Mouse (Mus musculus) spleen, adult 2 months (tissue): Measurements from ENCODE around the gene Ptpre. TPM values are rescaled to one million over a fixed set of nuclear protein-coding genes. Genes with fewer than 3 reads are reported as not detected.

Experiments used
- DNase-seq, 2 experiments: peaks; one replicate each; pipeline versions ENCODE4 v3.0.0 to v3.0.0-alpha.2; 2012 to 2021; ENCODE audit warnings: low spot score in 2 of 2, low read depth in 1 of 2
- H3K27ac ChIP-seq: fragments of 200-500 bp; 2 replicates; pipeline ENCODE4 v1.5.1; 2012; ENCODE audit warnings: low read length, inconsistent platforms; ENCODE audit not compliant: insufficient read depth
- H3K27me3 ChIP-seq: fragments of 200-500 bp; 2 replicates; pipeline ENCODE4 v1.6.1; 2012; ENCODE audit warnings: mild to moderate bottlenecking, moderate library complexity, low read length, inconsistent platforms; ENCODE audit not compliant: control insufficient read depth, insufficient read depth
- H3K36me3 ChIP-seq: fragments of 200-500 bp; 2 replicates; pipeline ENCODE4 v1.6.1; 2012; ENCODE audit warnings: mild to moderate bottlenecking, low read length, inconsistent platforms; ENCODE audit not compliant: control insufficient read depth, insufficient read depth
- H3K4me1 ChIP-seq: fragments of 200-500 bp; 2 replicates; pipeline ENCODE4 v1.6.1; 2011; ENCODE audit warnings: inconsistent platforms; ENCODE audit not compliant: control insufficient read depth, insufficient read depth, insufficient read length
- H3K4me3 ChIP-seq: fragments of 200-500 bp; 2 replicates; pipeline ENCODE4 v1.5.1; 2011; ENCODE audit warnings: mild to moderate bottlenecking, inconsistent platforms; ENCODE audit not compliant: insufficient read depth, insufficient read length; ENCODE audit errors: extremely low read depth
- CTCF ChIP-seq: fragments of 200-500 bp; IDR thresholded peaks from 2 replicates; pipeline ENCODE4 v1.5.1; 2011; ENCODE audit warnings: mild to moderate bottlenecking, inconsistent platforms; ENCODE audit not compliant: insufficient read depth, insufficient read length, insufficient replicate concordance; ENCODE audit errors: extremely low read depth
- POLR2A ChIP-seq: fragments of 200-500 bp; IDR thresholded peaks from 2 replicates; pipeline ENCODE4 v1.6.1; 2011; ENCODE audit warnings: low read depth, low read length, inconsistent platforms
- WGBS: fragments of 180-500 bp; shearing (Covaris S2); methylation state at CpG from one replicate; pipeline ENCODE4 v1.1.7; 2018; 5-methylcytosine and 5-hydroxymethylcytosine counted together
- polyA plus RNA-seq: library from polyadenylated mRNA; depleted of rRNA; stranded (reverse); fragments of >200 nt; gene quantifications from 2 replicates; pipeline ENCODE4 v1.2.3, GENCODE M21; 2012

Ptpre gene
- polyA plus RNA-seq, 1 experiment: 9.5 TPM

GRCm38 (mm10) chr7:135597604-135598289 lies 60.5 kb downstream of the Ptpre start:
- no peak overlapping the region for H3K4me3 ChIP-seq
- peak overlapping the region; percentile 29; the same call in 1 of the 2 replicates for H3K27ac ChIP-seq
- no peaks in the 10 kb centered on the region for H3K36me3 ChIP-seq
- TF ChIP-seq POLR2A (no peak), CTCF (no peak)
- peaks cover 6% of the 10 kb centered on the region for H3K4me1 ChIP-seq
- WGBS: 20% methylated on average over 12 of the region's 12 CpGs
- DNase-seq: no peak
- no peaks in the 10 kb centered on the region for H3K27me3 ChIP-seq

DNA sequence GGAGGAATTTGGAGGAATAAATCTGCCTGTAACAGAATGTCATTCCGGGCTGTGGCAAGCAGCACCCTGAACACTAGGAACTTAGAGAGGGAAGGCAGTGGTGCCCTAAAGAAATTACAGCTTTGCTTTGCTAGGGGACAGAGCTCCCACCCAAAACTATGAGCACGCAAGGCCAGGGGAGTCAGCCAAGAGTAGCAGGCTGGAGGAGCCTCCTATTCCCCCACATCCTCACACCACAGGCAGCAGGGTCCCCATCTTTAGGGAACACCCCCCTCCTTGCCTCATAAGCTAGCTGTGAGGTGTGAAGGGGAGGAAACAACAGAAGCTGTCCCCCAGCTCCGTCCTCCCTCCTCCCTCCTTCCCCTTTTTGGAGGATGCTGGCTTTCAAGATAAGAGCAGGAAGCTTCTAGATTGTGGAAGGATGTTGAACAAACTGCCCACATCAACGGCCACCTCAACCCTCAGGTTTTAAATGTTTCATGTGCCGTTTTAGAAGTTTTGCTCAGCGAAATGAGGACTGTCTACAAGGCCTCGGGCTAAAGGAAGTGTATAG lies 61.1 kb downstream of the Ptpre start:
- Histone ChIP-seq H3K4me3 (no peak overlapping the region), H3K36me3 (no peaks in the 10 kb centered on the region), H3K4me1 (peaks cover 6% of the 10 kb centered on the region), H3K27ac (peak overlapping the region; percentile 29; the same call in 1 of the 2 replicates), H3K27me3 (no peaks in the 10 kb centered on the region)
- 9% methylated on average over 7 of the region's 7 CpGs for WGBS
- DNase-seq: peak in 1 of 2 experiments; percentile 21
- no peak for TF ChIP-seq CTCF
- no peak for TF ChIP-seq POLR2A

DNA sequence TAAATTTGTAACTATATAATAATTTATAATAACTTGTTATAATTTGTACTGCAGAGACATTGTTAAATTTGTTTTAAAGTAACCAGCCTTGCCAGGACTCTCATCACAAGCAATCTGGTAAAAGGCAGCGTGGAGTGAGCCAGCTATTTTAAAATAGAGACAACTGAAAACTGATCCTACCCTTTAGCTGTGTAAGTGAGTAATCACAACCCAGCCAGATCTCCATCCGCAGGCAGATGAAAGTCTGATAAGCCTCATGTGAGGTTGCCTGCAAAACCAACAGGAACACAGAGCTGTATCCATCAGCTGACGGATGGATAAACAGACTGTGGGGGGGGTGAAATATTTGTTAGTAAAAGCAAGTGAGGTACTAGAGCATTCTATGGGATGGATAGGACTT lies 62.8 kb downstream of the Ptpre start:
- Histone ChIP-seq H3K36me3 (no peaks in the 10 kb centered on the region), H3K27ac (no peak overlapping the region), H3K27me3 (no peaks in the 10 kb centered on the region), H3K4me3 (no peak overlapping the region), H3K4me1 (peaks cover 6% of the 10 kb centered on the region)
- no peak for DNase-seq
- TF ChIP-seq CTCF (no peak), POLR2A (no peak)
- 71% methylated on average over 3 of the region's 3 CpGs for WGBS

GRCm38 (mm10) chr7:135601607-135602006 lies 64.3 kb downstream of the Ptpre start:
- TF ChIP-seq CTCF (no peak), POLR2A (no peak)
- no peak for DNase-seq
- no peaks in the 10 kb centered on the region for H3K27me3 ChIP-seq
- WGBS: 72% methylated on average over 8 of the region's 8 CpGs
- H3K27ac ChIP-seq: no peak overlapping the region
- H3K4me3 ChIP-seq: no peak overlapping the region
- H3K36me3 ChIP-seq: no peaks in the 10 kb centered on the region
- peaks cover 6% of the 10 kb centered on the region for H3K4me1 ChIP-seq

DNA sequence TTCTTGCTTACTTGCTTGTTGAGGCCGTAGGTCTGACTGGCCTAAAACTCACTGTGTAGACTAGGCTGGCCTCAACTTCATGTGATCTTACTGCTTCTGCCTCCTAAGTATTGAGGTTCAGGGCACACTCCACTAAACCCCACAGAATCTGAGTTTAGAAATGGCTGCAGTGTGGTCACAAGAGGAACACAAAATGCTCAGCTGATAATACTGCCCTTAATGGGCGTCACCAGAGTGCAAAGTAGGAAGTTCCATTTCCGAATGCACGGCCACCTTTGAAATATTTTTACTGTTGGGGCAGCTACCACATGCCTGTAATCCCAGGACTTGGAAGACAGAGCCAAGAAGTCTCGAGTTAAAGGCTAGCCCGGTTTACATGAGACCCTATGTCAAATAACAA lies 65.0 kb downstream of the Ptpre start:
- 76% methylated on average over 6 of the region's 6 CpGs for WGBS
- DNase-seq: no peak

DNA sequence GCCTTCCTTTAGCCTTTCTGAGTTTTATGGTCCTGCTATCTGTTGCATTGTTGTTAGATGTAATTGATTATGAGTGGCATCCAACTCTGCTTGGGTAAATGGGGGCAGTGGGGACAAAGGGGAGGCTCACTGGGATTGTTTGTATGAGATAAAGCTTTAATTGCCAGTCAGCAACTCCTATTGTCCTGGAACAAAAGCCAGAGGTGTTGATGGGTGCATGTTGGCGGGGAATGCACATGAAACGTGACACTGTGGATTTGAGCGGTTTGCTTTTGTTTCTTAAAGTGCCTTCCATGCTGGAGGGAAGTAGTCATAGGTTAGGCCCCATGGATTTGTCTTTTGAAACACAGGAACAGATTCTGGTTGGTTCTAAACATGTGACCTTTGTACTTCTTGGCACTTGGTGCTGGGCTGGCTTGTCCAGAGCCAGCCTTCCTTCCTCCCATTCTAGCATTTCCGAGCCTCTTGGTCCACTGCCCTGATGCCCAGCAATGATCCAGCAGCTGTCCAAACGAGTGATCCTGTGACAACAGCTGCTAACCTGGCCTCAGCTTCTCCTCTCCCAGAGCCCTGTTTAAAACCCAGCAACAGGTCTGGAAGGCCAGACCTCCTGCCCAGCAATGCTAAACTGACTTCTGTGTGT lies 65.7 kb downstream of the Ptpre start:
- Histone ChIP-seq H3K27ac (no peak overlapping the region), H3K27me3 (no peaks in the 10 kb centered on the region), H3K4me1 (peaks cover 6% of the 10 kb centered on the region), H3K36me3 (no peaks in the 10 kb centered on the region), H3K4me3 (no peak overlapping the region)
- TF ChIP-seq POLR2A (no peak), CTCF (no peak)
- 86% methylated on average over 5 of the region's 5 CpGs for WGBS
- no peak for DNase-seq

More for the DNA sequence above, 65.0 kb downstream of the Ptpre start:
- Histone ChIP-seq H3K27me3 (no peaks in the 10 kb centered on the region), H3K27ac (0 out of 2 replicates have a peak overlapping the region, but pooled peaks have one; percentile 39), H3K4me3 (no peak overlapping the region), H3K36me3 (no peaks in the 10 kb centered on the region), H3K4me1 (peaks cover 6% of the 10 kb centered on the region)
- TF ChIP-seq CTCF (no peak), POLR2A (no peak)
